Mouse (Mus musculus): ENCODE results near the gene Atp8a2. TPM values are rescaled to one million over a fixed set of nuclear protein-coding genes. Genes with fewer than 3 reads are reported as not detected.

Gene Atp8a2
- total and polyA plus RNA-seq, 3 experiments = 0.11 TPM; not detected in 2

DNA sequence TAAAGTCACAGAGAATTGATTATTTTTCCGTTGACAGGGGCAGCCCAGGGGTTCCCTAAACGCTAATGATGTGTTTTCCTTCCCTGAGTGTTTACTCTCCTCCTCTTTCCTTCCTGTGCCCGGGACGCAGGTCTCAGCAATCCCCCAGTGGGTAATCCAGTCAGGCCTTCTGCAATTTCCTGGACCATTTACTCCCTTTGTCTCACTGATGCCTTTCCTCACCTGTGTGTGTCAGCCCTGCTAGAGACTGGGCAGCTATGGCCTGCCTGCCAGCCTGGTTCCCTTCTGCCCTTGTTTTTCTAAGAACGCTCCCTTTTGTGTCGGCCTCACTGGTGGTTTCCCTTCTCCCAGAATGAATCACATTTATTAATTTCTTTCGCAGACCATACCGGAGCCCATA lies 522.4 kb downstream of the Atp8a2 start:
- TF ChIP-seq GATA1 (IDR thresholded peaks at IDR 0.05; ENCODE audit: borderline replicate concordance, low read length) = no peak
- no peak for TF ChIP-seq CTCF (IDR thresholded peaks at IDR 0.05; ENCODE audit: low read depth, low read length)
- no peak for TF ChIP-seq GATA2 (IDR thresholded peaks at IDR 0.05; ENCODE audit: borderline replicate concordance, low read depth, low read length)
- no peak for TF ChIP-seq POLR2AphosphoS5 (IDR thresholded peaks at IDR 0.05; ENCODE audit: insufficient replicate concordance, low read depth, low read length)
- no peak for TF ChIP-seq TAL1 (conservative IDR thresholded peaks at IDR 0.05; ENCODE audit: low read depth, low read length)
- Histone ChIP-seq H3K9me3 (replicated peaks) (0 out of 2 replicates have a peak, but pooled peaks cover 3% of the 10 kb centered on the region), H3K36me3 (replicated peaks) (no peaks in the 10 kb centered on the region), H3K27me3 (ENCODE audit: insufficient read depth, low read length) (no peaks in the 10 kb centered on the region), H3K4me1 (ENCODE audit: insufficient read depth, low read depth, low read length) (no peaks in the 10 kb centered on the region), H3K4me3 (ENCODE audit: low read depth, low read length) (no peak overlapping the region)
- DNase-seq (ENCODE audit: low spot score) (no peak), ATAC-seq (ENCODE audit: extremely low read depth, insufficient number of reproducible peaks, low FRiP score, poor library complexity, severe bottlenecking) (no peak)

DNA sequence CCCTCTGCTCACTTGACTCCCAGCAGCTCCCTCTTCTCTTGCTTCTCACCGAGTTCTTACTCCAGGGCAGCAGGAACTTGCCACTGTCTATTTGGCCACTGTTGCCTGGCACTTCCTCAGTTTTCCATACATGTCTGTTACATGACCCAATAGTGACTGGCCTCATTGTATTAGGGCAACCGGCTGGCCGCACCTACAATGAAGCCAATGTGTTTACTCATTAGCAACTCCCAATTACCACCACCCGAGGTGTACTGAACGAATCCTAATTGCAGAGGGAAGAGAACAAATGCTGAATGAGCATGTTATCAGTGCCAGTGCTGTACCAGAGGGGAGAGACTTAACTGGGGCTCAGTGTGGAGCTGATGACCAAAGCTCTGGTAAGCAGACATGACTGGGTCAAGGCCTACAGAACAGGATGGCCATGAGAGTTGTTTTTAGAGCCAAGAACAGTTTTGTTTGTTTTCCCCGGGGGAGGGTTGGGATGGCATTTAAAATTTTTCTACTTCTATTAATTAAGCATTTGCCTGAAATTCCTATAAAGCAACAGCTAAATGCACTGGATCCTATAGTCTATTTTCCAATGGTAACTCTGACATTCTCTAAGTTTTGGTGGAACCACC lies 524.0 kb downstream of the Atp8a2 start:
- ATAC-seq (ENCODE audit: extremely low read depth, insufficient number of reproducible peaks, low FRiP score, poor library complexity, severe bottlenecking) = no peak
- no peaks in the 10 kb centered on the region for H3K9me3 ChIP-seq (replicated peaks)
- no peak for TF ChIP-seq TAL1 (conservative IDR thresholded peaks at IDR 0.05; ENCODE audit: low read depth, low read length)
- no peak for TF ChIP-seq POLR2AphosphoS5 (IDR thresholded peaks at IDR 0.05; ENCODE audit: insufficient replicate concordance, low read depth, low read length)
- no peak for TF ChIP-seq CTCF (IDR thresholded peaks at IDR 0.05; ENCODE audit: low read depth, low read length)
- TF ChIP-seq GATA2 (IDR thresholded peaks at IDR 0.05; ENCODE audit: borderline replicate concordance, low read depth, low read length) = no peak
- no peak for TF ChIP-seq GATA1 (IDR thresholded peaks at IDR 0.05; ENCODE audit: borderline replicate concordance, low read length)

DNA sequence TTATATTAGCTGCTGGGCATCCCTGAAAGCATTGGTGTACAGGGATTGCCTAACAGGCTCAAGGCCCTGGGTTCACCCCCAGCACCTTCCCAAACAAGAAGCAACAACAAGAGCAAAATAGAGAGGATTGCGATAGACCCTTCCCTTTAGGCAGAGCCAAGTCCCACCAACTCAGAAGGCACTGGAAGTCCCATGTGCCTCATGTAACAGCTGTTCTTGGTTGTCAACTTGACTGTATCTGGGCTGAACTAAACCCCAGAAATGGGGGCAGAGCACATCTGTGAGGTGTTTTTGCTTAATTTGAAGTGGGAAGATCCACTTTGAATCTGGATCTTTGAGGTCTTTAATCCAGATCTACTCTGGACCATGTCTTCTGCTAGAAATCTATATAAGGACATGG lies 539.9 kb downstream of the Atp8a2 start:
- Histone ChIP-seq H3K27me3 (ENCODE audit: insufficient read depth, low read length) (no peaks in the 10 kb centered on the region; the same call in 1 of the 2 replicates), H3K9me3 (replicated peaks) (no peaks in the 10 kb centered on the region), H3K4me3 (ENCODE audit: low read depth, low read length) (no peak overlapping the region), H3K36me3 (replicated peaks) (no peaks in the 10 kb centered on the region), H3K4me1 (ENCODE audit: insufficient read depth, low read depth, low read length) (no peaks in the 10 kb centered on the region)
- DNase-seq (ENCODE audit: low spot score) (no peak), ATAC-seq (ENCODE audit: extremely low read depth, insufficient number of reproducible peaks, low FRiP score, poor library complexity, severe bottlenecking) (no peak)
- TF ChIP-seq GATA2 (IDR thresholded peaks at IDR 0.05; ENCODE audit: borderline replicate concordance, low read depth, low read length) = no peak
- TF ChIP-seq CTCF (IDR thresholded peaks at IDR 0.05; ENCODE audit: low read depth, low read length) = no peak
- no peak for TF ChIP-seq TAL1 (conservative IDR thresholded peaks at IDR 0.05; ENCODE audit: low read depth, low read length)
- no peak for TF ChIP-seq GATA1 (IDR thresholded peaks at IDR 0.05; ENCODE audit: borderline replicate concordance, low read length)
- TF ChIP-seq POLR2AphosphoS5 (IDR thresholded peaks at IDR 0.05; ENCODE audit: insufficient replicate concordance, low read depth, low read length) = no peak

More for the DNA sequence above, 524.0 kb downstream of the Atp8a2 start:
- H3K4me3 ChIP-seq (ENCODE audit: low read depth, low read length) = no peak overlapping the region
- no peaks in the 10 kb centered on the region for H3K27me3 ChIP-seq (ENCODE audit: insufficient read depth, low read length)
- no peaks in the 10 kb centered on the region for H3K36me3 ChIP-seq (replicated peaks)
- no peaks in the 10 kb centered on the region for H3K4me1 ChIP-seq (ENCODE audit: insufficient read depth, low read depth, low read length)
- no peak for DNase-seq (ENCODE audit: low spot score)

DNA sequence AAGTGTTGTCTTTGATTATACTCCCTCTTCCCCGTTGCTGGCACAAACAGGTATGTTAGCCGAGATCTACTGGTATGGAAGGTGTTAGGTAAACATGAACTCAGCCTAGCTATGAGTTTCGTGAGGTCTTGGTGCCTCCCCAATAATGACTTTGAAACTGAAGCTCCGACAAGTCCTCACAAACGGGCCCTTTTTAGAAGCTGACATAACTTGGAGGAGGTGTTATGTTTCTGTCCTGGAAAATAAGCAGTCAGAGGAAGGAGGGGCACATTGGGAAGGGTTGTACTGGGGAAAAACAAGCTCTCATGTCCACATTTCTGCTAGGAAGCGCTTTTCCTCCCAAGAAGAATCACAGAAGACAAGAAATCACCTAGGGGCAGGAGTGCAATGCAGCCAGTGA lies 540.4 kb downstream of the Atp8a2 start:
- no peaks in the 10 kb centered on the region for H3K4me1 ChIP-seq (ENCODE audit: insufficient read depth, low read depth, low read length)
- no peaks in the 10 kb centered on the region for H3K36me3 ChIP-seq (replicated peaks)
- no peak for ATAC-seq (ENCODE audit: extremely low read depth, insufficient number of reproducible peaks, low FRiP score, poor library complexity, severe bottlenecking)
- no peak for DNase-seq (ENCODE audit: low spot score)
- TF ChIP-seq GATA2 (IDR thresholded peaks at IDR 0.05; ENCODE audit: borderline replicate concordance, low read depth, low read length) = no peak
- TF ChIP-seq POLR2AphosphoS5 (IDR thresholded peaks at IDR 0.05; ENCODE audit: insufficient replicate concordance, low read depth, low read length) = no peak
- no peak for TF ChIP-seq GATA1 (IDR thresholded peaks at IDR 0.05; ENCODE audit: borderline replicate concordance, low read length)
- TF ChIP-seq TAL1 (conservative IDR thresholded peaks at IDR 0.05; ENCODE audit: low read depth, low read length) = no peak
- no peak for TF ChIP-seq CTCF (IDR thresholded peaks at IDR 0.05; ENCODE audit: low read depth, low read length)
- no peaks in the 10 kb centered on the region for H3K9me3 ChIP-seq (replicated peaks)
- H3K4me3 ChIP-seq (ENCODE audit: low read depth, low read length) = no peak overlapping the region
- no peaks in the 10 kb centered on the region; the same call in 1 of the 2 replicates for H3K27me3 ChIP-seq (ENCODE audit: insufficient read depth, low read length)

DNA sequence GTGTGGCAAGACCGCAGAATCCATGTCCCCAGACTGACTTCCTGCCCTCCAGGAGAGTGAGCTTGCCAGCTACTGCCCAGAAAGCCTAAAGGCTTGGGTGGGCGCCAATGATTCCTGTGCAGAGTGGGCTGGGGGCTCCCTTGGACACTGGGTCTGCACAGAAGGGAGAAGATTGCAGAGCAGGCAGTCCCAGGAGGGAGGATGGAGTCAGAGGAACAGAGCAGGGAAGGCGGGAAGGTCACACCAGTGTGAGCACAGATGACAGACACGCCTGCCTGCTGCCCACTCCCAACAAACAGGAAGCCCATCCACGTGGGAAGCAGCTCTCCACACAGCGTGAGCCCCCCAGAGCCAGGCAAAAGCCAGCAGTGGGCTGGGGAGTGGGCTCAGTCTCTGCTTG lies 547.6 kb downstream of the Atp8a2 start:
- no peaks in the 10 kb centered on the region for H3K9me3 ChIP-seq (replicated peaks)
- TF ChIP-seq CTCF (IDR thresholded peaks at IDR 0.05; ENCODE audit: low read depth, low read length) (no peak), GATA2 (IDR thresholded peaks at IDR 0.05; ENCODE audit: borderline replicate concordance, low read depth, low read length) (no peak), POLR2AphosphoS5 (IDR thresholded peaks at IDR 0.05; ENCODE audit: insufficient replicate concordance, low read depth, low read length) (no peak), TAL1 (conservative IDR thresholded peaks at IDR 0.05; ENCODE audit: low read depth, low read length) (no peak), GATA1 (IDR thresholded peaks at IDR 0.05; ENCODE audit: borderline replicate concordance, low read length) (no peak)
- H3K4me3 ChIP-seq (ENCODE audit: low read depth, low read length) = no peak overlapping the region
- H3K36me3 ChIP-seq (replicated peaks) = no peaks in the 10 kb centered on the region
- no peaks in the 10 kb centered on the region; the same call in 1 of the 2 replicates for H3K27me3 ChIP-seq (ENCODE audit: insufficient read depth, low read length)
- no peaks in the 10 kb centered on the region for H3K4me1 ChIP-seq (ENCODE audit: insufficient read depth, low read depth, low read length)
- DNase-seq (ENCODE audit: low spot score) (no peak), ATAC-seq (ENCODE audit: extremely low read depth, insufficient number of reproducible peaks, low FRiP score, poor library complexity, severe bottlenecking) (no peak)

DNA sequence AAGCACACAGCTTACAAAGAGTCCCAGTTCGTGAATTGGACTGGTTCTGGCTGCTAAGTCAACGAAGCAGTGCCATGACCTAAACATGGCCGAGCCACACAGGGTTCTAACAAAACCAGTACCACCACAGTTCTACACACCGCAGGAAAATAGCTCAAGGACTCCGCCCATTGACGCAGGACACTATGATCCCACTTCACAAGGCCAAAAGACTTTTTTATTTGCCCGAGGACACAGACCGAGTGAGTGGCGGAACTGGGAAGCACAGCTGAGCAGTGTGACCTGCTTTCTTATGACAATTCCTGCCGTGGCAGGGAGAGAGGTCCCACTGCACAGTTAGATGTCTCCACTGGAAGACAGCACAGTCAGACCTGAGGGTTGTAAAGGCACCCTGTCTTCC lies 548.4 kb downstream of the Atp8a2 start:
- no peaks in the 10 kb centered on the region for H3K4me1 ChIP-seq (ENCODE audit: insufficient read depth, low read depth, low read length)
- no peaks in the 10 kb centered on the region for H3K27me3 ChIP-seq (ENCODE audit: insufficient read depth, low read length)
- no peak for DNase-seq (ENCODE audit: low spot score)
- H3K36me3 ChIP-seq (replicated peaks) = no peaks in the 10 kb centered on the region
- H3K4me3 ChIP-seq (ENCODE audit: low read depth, low read length) = no peak overlapping the region
- TF ChIP-seq GATA2 (IDR thresholded peaks at IDR 0.05; ENCODE audit: borderline replicate concordance, low read depth, low read length) = no peak
- ATAC-seq (ENCODE audit: extremely low read depth, insufficient number of reproducible peaks, low FRiP score, poor library complexity, severe bottlenecking) = no peak
- no peaks in the 10 kb centered on the region for H3K9me3 ChIP-seq (replicated peaks)
